Mouse (Mus musculus) frontal cortex, postnatal 14 days (tissue): ENCODE measurements at regions not wholly inside any gene's neighbourhood (a gene's known extent, or its start where the extent isn't known, plus 50 kb on each side); places are given as distances from the start of the nearest gene placed in this dataset.

Source experiments
- DNase-seq, 2 experiments: peaks; one replicate each; pipeline ENCODE4 v3.0.0; 2022; ENCODE audit warnings: low spot score in 2 of 2

GRCm38 (mm10) chr4:64207118-64207868 lies 160.5 kb upstream of the Tnc start:
- DNase-seq, result no peak

GRCm38 (mm10) chr4:64200808-64201190 lies 154.0 kb upstream of the Tnc start:
- DNase-seq, result no peak

GRCm38 (mm10) chr4:64200151-64200807 lies 153.5 kb upstream of the Tnc start:
- DNase-seq, result peak; percentile 12 to 32

DNA sequence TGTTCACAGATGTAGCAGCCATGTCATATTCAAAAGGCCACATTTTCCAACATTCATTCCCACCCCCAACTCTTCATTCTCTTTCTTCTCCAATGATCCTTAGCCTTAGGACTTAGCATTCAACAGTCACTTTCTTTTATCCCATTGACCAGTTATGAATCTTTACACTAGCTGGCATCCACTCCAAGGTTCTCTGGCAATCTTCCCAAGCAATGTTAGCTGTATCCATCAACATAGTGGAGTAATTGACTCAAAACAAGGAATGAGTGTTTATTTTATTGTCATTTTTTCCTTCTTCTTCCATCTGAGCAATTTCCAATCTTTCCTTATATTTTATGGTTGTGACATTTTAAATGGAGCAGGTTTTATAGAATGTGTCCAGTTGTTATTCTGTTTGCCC lies 138.2 kb upstream of the Tnc start:
- no peak for DNase-seq

DNA sequence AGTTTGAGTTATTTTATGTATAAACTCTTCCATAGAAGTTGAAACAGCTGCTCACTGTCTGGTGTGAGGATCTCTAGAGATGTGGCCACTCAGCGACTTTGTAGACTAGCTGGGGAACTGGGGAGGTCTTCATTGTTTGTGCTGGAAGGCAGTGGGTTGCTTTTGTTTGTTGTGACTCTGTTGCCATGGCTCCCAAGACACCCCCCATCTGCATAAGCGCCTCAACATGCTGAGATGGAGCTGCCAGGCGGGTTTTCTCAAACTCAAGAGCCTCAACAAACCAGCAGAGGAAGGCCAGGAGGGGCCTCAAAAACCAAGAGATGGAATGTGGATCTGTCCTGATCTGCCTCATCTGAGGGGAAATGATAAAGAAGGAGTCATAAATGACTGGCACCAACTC lies 129.1 kb upstream of the Tnc start:
- DNase-seq, result no peak

DNA sequence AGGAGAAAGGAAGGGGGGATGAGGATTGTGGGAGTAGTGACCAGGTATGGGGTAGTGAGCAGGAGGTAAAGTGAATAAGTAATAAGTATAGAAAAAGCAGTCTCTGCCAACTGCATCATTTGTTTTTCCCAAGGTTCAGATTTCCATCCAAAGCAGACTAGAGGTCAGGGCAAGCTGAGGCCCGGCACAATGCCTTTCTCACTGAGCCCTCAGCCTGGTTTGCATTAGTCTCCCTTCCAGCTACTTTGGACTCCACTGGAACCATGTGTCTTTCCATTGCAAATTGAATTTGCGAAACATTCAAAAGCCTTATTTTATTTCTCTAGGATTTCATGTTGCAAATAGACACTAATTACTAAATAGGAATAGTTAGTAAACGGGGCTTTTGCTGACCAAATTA lies 124.7 kb upstream of the Tnc start:
- no peak for DNase-seq

GRCm38 (mm10) chr4:64148989-64149463 lies 102.2 kb upstream of the Tnc start:
- DNase-seq, result peak; percentile 12 to 24

- no peak for DNase-seq
Observed at GRCm38 (mm10) chr4:64145924-64146323, 99.1 kb upstream of the Tnc start.

- DNase-seq, result no peak
Observed at GRCm38 (mm10) chr4:64142963-64143362, 96.1 kb upstream of the Tnc start.

- DNase-seq, result peak in 1 of 2 experiments; percentile 5
Observed at GRCm38 (mm10) chr4:64142356-64142787, 95.6 kb upstream of the Tnc start.

DNA sequence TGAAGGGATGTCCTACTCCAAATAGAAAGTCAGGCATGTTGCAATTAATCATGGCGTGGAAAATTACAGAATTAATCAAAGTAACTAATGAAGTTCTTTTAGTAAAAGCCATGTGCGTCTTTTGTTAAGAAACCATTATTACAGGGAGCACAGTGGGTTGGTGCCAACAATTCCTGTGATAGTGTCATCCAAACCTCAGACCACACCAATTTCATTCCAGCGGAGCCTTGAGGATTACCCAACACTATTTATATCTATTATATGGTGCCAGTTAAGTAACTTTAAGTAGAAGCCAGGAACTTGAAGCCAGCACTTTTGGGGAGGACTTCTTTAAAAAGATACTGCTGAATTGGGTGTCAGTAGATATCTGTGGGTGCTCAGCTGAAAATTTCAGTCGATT lies 93.0 kb upstream of the Tnc start:
- no peak for DNase-seq

- DNase-seq, result no peak
Observed at GRCm38 (mm10) chr4:64135036-64135435, 88.2 kb upstream of the Tnc start.

DNA sequence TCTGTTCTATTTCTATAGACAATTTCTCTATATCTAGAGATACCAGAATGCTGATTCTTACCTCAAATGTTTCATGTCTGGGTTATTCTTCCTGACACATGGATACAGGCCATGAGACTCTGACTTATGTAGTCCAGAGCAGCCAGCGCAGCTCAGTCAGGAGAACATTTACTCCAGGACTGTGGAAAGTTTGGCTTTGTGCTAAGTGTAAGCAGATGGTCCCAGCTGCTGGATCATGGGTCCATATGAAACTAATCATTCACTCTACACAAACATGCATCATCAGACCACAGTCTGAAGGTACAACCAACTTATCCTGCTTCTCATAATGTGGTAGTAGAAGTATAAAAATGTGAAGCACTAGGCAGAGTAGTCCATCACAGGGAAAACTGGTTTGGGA lies 82.5 kb upstream of the Tnc start:
- no peak for DNase-seq

DNA sequence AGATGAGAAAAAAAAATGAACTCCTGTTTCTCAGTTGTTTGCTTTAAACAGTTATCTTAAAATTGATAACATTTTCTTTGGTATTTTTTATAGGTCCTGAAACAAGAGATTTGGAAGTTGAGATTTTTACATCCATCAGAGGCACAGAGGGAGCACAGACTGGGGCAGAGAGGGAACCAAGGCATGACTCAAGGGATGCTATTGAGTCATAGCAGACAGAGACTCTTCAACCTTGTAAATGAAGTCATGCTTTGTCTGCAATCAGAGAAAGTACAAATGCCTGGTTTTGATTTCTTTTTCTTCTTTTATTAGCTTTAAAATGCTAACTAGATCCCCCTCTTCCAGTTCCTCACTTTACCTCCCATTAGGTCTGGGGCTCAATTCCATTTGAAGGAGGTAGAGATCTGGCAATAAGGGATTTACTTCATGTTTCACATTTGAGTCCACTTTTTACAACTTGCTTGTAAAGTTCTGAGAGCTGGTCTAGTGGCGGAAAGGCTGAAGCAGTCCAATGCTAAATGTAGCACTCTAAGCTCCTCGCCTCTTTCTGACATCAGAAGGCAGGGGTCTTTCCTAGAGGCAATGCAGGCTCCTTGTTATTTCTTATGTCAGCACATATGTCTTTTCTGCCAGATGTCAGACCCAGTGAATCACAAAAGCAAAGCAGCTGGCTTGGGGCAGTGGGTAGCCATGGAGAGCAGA lies 77.7 kb upstream of the Tnc start:
- DNase-seq, result no peak

- DNase-seq, result peak in 1 of 2 experiments; percentile 12
Observed at GRCm38 (mm10) chr4:64123675-64124074, 76.9 kb upstream of the Tnc start.

GRCm38 (mm10) chr4:64098247-64098646 lies 51.4 kb upstream of the Tnc start:
- DNase-seq, result no peak
